Mouse (Mus musculus): ENCODE measurements around the gene Trim80. TPM values are rescaled to one million over a fixed set of nuclear protein-coding genes. Genes with fewer than 3 reads are reported as not detected.

The Trim80 gene
- total RNA-seq (2023) = not detected

GRCm38 (mm10) chr11:115439906-115440595 is at the start of gene Trim80:
Gene Trim80 (plus strand): TSS chr11:115440545.

GRCm38 (mm10) chr11:115403338-115404124 is 36.8 kb upstream of the Trim80 start, which contains the start of gene Mrpl58:
Gene Mrpl58 (plus strand): TSS chr11:115403752.

GRCm38 (mm10) chr11:115419531-115420237 is 20.7 kb upstream of the Trim80 start, which contains the start of the genes Atp5h and Kctd2:
Gene Atp5h (minus strand): TSS chr11:115419962.
Gene Kctd2 (plus strand): TSS chr11:115420128.

GRCm38 (mm10) chr11:115462243-115462891 is 22.0 kb downstream of the Trim80 start, which contains the start of gene Slc16a5:
Gene Slc16a5 (plus strand): TSS chr11:115462474.

GRCm38 (mm10) chr11:115475025-115475757 is 34.8 kb downstream of the Trim80 start, which contains the start of gene Armc7:
Gene Armc7 (plus strand): TSS chr11:115475667.

GRCm38 (mm10) chr11:115491356-115492083 is 51.2 kb downstream of the Trim80 start, which contains the start of gene Nt5c:
Gene Nt5c (minus strand): TSS chr11:115491862.

Other genes starting within 250 kb of the Trim80 start
- gene Grin2c, start 173.3 kb upstream of the Trim80 start, total RNA-seq (2023) = not detected
- gene Fdxr, start 163.5 kb upstream of the Trim80 start, total RNA-seq (2023) = 10 to 100 TPM; 21.8 to 23.8 TPM
- under 1 TPM in 1 of 2 experiments, not detected in 1; 0.33 TPM for gene Fads6, start 142.9 kb upstream of the Trim80 start, total RNA-seq (2023)
- gene Otop2, start 133.4 kb upstream of the Trim80 start, total RNA-seq (2023) = not detected
- not detected for gene Ush1g, start 118.5 kb upstream of the Trim80 start, total RNA-seq (2023)
- gene Otop3, start 105.8 kb upstream of the Trim80 start, total RNA-seq (2023) = not detected
- gene Hid1, start 72.8 kb upstream of the Trim80 start, total RNA-seq (2023) = under 1 TPM; 0.49 to 0.71 TPM
- not detected for gene Cdr2l, start 58.6 kb upstream of the Trim80 start, total RNA-seq (2023)
- gene Mrpl58, start 36.8 kb upstream of the Trim80 start, total RNA-seq (2023) = 10 to 100 TPM; 45.7 to 47.3 TPM
- 100 to 1,000 TPM; 178 to 191 TPM for gene Atp5h, start 20.6 kb upstream of the Trim80 start, total RNA-seq (2023)
- gene Kctd2, start 20.4 kb upstream of the Trim80 start, total RNA-seq (2023) = 10 to 100 TPM; 45.6 to 46.5 TPM
- gene Slc16a5, start 21.9 kb downstream of the Trim80 start, total RNA-seq (2023) = not detected
- gene Armc7, start 35.1 kb downstream of the Trim80 start, total RNA-seq (2023) = 10 to 100 TPM; 12.8 to 17.2 TPM
- gene Nt5c, start 51.3 kb downstream of the Trim80 start, total RNA-seq (2023) = 10 to 100 TPM; 80.8 to 91.6 TPM
- gene Jpt1, start 73.8 kb downstream of the Trim80 start, total RNA-seq (2023) = 100 to 1,000 TPM; 204 to 206 TPM
- 100 to 1,000 TPM; 259 to 284 TPM for gene Sumo2, start 95.7 kb downstream of the Trim80 start, total RNA-seq (2023)
- gene Nup85, start 123.9 kb downstream of the Trim80 start, total RNA-seq (2023) = 10 to 100 TPM; 72.6 to 89.3 TPM
- gene Mrps7, start 163.4 kb downstream of the Trim80 start, total RNA-seq (2023) = 10 to 100 TPM; 37.1 to 38.6 TPM
- 100 to 1,000 TPM; 103 to 115 TPM for gene Gga3, start 163.5 kb downstream of the Trim80 start, total RNA-seq (2023)
- gene Mif4gd, start 172.4 kb downstream of the Trim80 start, total RNA-seq (2023) = 100 to 1,000 TPM; 267 to 291 TPM
- 100 to 1,000 TPM; 105 to 108 TPM for gene Slc25a19, start 187.8 kb downstream of the Trim80 start, total RNA-seq (2023)

All from B cell, adult 67 days (primary cell).